Mouse (Mus musculus): ENCODE data around the gene Dscaml1. TPM values are rescaled to one million over a fixed set of nuclear protein-coding genes. Genes with fewer than 3 reads are reported as not detected.

Dscaml1 gene
- polyA plus RNA-seq, 2 experiments, result not detected

- WGBS (ENCODE audit: insufficient replicate concordance), result 54% methylated on average over 7 of the region's 7 CpGs
- DNase-seq (ENCODE audit: low read depth in 3 of 3, low spot score in 3 of 3), result no peak
- no peak for ATAC-seq (ENCODE audit: insufficient read depth)
- Histone ChIP-seq H3K9me3 (ENCODE audit: control insufficient read depth, low read length) (no peaks in the 10 kb centered on the region), H3K27ac (no peak overlapping the region), H3K9ac (replicated peaks) (no peak overlapping the region), H3K27me3 (ENCODE audit: control insufficient read depth, insufficient read depth, low read length) (no peaks in the 10 kb centered on the region), H3K4me1 (replicated peaks; ENCODE audit: control insufficient read depth in 2 of 2, insufficient read depth in 2 of 2, low read length in 1 of 2) (no peaks in the 10 kb centered on the region), H3K4me3 (ENCODE audit: insufficient read depth in 1 of 2, low read depth in 2 of 2, low read length in 2 of 2) (no peak overlapping the region), H3K4me2 (ENCODE audit: low read depth) (no peak overlapping the region), H3K36me3 (replicated peaks; ENCODE audit: control insufficient read depth, insufficient read depth, low read depth) (no peaks in the 10 kb centered on the region)
- TF ChIP-seq CTCF (IDR thresholded peaks at IDR 0.05; ENCODE audit: low read depth) (no peak), EP300 (IDR thresholded peaks at IDR 0.05; ENCODE audit: low read depth) (no peak)
These were observed 3.6 kb upstream of the Dscaml1 start for GRCm38 (mm10) chr9:45422761-45423298.

- WGBS (ENCODE audit: insufficient replicate concordance), result 9% methylated on average over 5 of the region's 5 CpGs
These were observed 3.0 kb downstream of the Dscaml1 start for GRCm38 (mm10) chr9:45429392-45429791.

GRCm38 (mm10) chr9:45429951-45430697 lies 3.7 kb downstream of the Dscaml1 start:
- H3K4me3 ChIP-seq (ENCODE audit: insufficient read depth in 1 of 2, low read depth in 2 of 2, low read length in 2 of 2), result no peak overlapping the region
- H3K4me2 ChIP-seq (ENCODE audit: low read depth), result no peak overlapping the region
- no peak overlapping the region for H3K9ac ChIP-seq (replicated peaks)
- WGBS (ENCODE audit: insufficient replicate concordance), result 3% methylated on average over 53 of the region's 54 CpGs
- no peaks in the 10 kb centered on the region for H3K4me1 ChIP-seq (replicated peaks; ENCODE audit: control insufficient read depth in 2 of 2, insufficient read depth in 2 of 2, low read length in 1 of 2)
- no peak for DNase-seq (ENCODE audit: low read depth in 3 of 3, low spot score in 3 of 3)
- no peak overlapping the region for H3K27ac ChIP-seq
- TF ChIP-seq CTCF (IDR thresholded peaks at IDR 0.05; ENCODE audit: low read depth) (no peak), EP300 (IDR thresholded peaks at IDR 0.05; ENCODE audit: low read depth) (no peak)
- H3K9me3 ChIP-seq (ENCODE audit: control insufficient read depth, low read length), result no peaks in the 10 kb centered on the region
- H3K27me3 ChIP-seq (ENCODE audit: control insufficient read depth, insufficient read depth, low read length), result peaks cover 32% of the 10 kb centered on the region
- no peak for ATAC-seq (ENCODE audit: insufficient read depth)
- no peaks in the 10 kb centered on the region for H3K36me3 ChIP-seq (replicated peaks; ENCODE audit: control insufficient read depth, insufficient read depth, low read depth)

More at GRCm38 (mm10) chr9:45429392-45429791, 3.0 kb downstream of the Dscaml1 start:
- DNase-seq (ENCODE audit: low read depth in 3 of 3, low spot score in 3 of 3) (no peak), ATAC-seq (ENCODE audit: insufficient read depth) (no peak)
- Histone ChIP-seq H3K36me3 (replicated peaks; ENCODE audit: control insufficient read depth, insufficient read depth, low read depth) (no peaks in the 10 kb centered on the region), H3K4me3 (ENCODE audit: insufficient read depth in 1 of 2, low read depth in 2 of 2, low read length in 2 of 2) (no peak overlapping the region), H3K4me2 (ENCODE audit: low read depth) (no peak overlapping the region), H3K4me1 (replicated peaks; ENCODE audit: control insufficient read depth in 2 of 2, insufficient read depth in 2 of 2, low read length in 1 of 2) (no peaks in the 10 kb centered on the region), H3K27me3 (ENCODE audit: control insufficient read depth, insufficient read depth, low read length) (peaks cover 32% of the 10 kb centered on the region), H3K9ac (replicated peaks) (no peak overlapping the region), H3K9me3 (ENCODE audit: control insufficient read depth, low read length) (no peaks in the 10 kb centered on the region), H3K27ac (no peak overlapping the region)
- TF ChIP-seq EP300 (IDR thresholded peaks at IDR 0.05; ENCODE audit: low read depth) (no peak), CTCF (IDR thresholded peaks at IDR 0.05; ENCODE audit: low read depth) (no peak)

- no peak for ATAC-seq (ENCODE audit: insufficient read depth)
- TF ChIP-seq EP300 (IDR thresholded peaks at IDR 0.05; ENCODE audit: low read depth), result no peak
- TF ChIP-seq CTCF (IDR thresholded peaks at IDR 0.05; ENCODE audit: low read depth), result no peak
- Histone ChIP-seq H3K4me1 (replicated peaks; ENCODE audit: control insufficient read depth in 2 of 2, insufficient read depth in 2 of 2, low read length in 1 of 2) (no peaks in the 10 kb centered on the region), H3K27ac (no peak overlapping the region), H3K4me2 (ENCODE audit: low read depth) (no peak overlapping the region), H3K9me3 (ENCODE audit: control insufficient read depth, low read length) (no peaks in the 10 kb centered on the region), H3K4me3 (ENCODE audit: insufficient read depth in 1 of 2, low read depth in 2 of 2, low read length in 2 of 2) (no peak overlapping the region), H3K9ac (replicated peaks) (no peak overlapping the region), H3K27me3 (ENCODE audit: control insufficient read depth, insufficient read depth, low read length) (peaks cover 32% of the 10 kb centered on the region), H3K36me3 (replicated peaks; ENCODE audit: control insufficient read depth, insufficient read depth, low read depth) (no peaks in the 10 kb centered on the region)
- WGBS (ENCODE audit: insufficient replicate concordance), result 7% methylated on average over 17 of the region's 17 CpGs
- DNase-seq (ENCODE audit: low read depth in 3 of 3, low spot score in 3 of 3), result no peak
These were observed 4.2 kb downstream of the Dscaml1 start for GRCm38 (mm10) chr9:45430698-45430959.

- Histone ChIP-seq H3K9me3 (ENCODE audit: control insufficient read depth, low read length) (no peaks in the 10 kb centered on the region), H3K36me3 (replicated peaks; ENCODE audit: control insufficient read depth, insufficient read depth, low read depth) (no peaks in the 10 kb centered on the region), H3K9ac (replicated peaks) (no peak overlapping the region), H3K27ac (no peak overlapping the region), H3K4me3 (ENCODE audit: insufficient read depth in 1 of 2, low read depth in 2 of 2, low read length in 2 of 2) (no peak overlapping the region), H3K4me1 (replicated peaks; ENCODE audit: control insufficient read depth in 2 of 2, insufficient read depth in 2 of 2, low read length in 1 of 2) (no peaks in the 10 kb centered on the region), H3K27me3 (ENCODE audit: control insufficient read depth, insufficient read depth, low read length) (peaks cover 32% of the 10 kb centered on the region), H3K4me2 (ENCODE audit: low read depth) (no peak overlapping the region)
- WGBS (ENCODE audit: insufficient replicate concordance), result 5% methylated on average over 26 of the region's 26 CpGs
- no peak for DNase-seq (ENCODE audit: low read depth in 3 of 3, low spot score in 3 of 3)
- TF ChIP-seq EP300 (IDR thresholded peaks at IDR 0.05; ENCODE audit: low read depth) (no peak), CTCF (IDR thresholded peaks at IDR 0.05; ENCODE audit: low read depth) (no peak)
- no peak for ATAC-seq (ENCODE audit: insufficient read depth)
These were observed 4.7 kb downstream of the Dscaml1 start for GRCm38 (mm10) chr9:45431150-45431549.
